Mouse (Mus musculus): Measurements from ENCODE around the gene Obsl1.

DNA sequence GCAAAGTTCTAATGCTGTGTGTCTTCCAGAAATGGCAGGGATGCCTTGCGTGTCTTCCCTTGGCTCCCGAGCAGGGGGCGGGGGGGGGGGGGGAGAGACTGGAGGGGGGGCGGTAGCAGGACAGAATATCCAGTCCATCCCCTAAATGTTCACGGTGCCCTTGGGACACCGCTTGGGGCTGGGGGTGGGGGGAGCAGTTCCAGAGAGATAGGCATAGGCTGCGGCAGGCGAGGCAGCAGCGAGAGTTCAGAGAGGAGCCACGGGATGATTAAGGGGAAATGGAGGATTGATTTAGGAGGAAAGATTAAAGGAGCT is 48.6 kb downstream of the Obsl1 start:
- TF ChIP-seq CTCF (IDR thresholded peaks at IDR 0.05; ENCODE audit: borderline replicate concordance, extremely low read depth, insufficient read depth, insufficient read length) (no peak), POLR2A (IDR thresholded peaks at IDR 0.05; ENCODE audit: borderline replicate concordance, extremely low read depth, insufficient read depth, insufficient read length, poor library complexity, severe bottlenecking) (no peak)
